Mouse (Mus musculus) megakaryocyte-erythroid progenitor cell, adult 5 weeks (primary cell): ENCODE data around the gene Phrf1. TPM values are rescaled to one million over a fixed set of nuclear protein-coding genes. Genes with fewer than 3 reads are reported as not detected.

Experiments
- polyA plus RNA-seq: library from polyadenylated mRNA; stranded (reverse); fragments of >175 nt; gene quantifications from 2 replicates; pipeline ENCODE4 v1.2.3, GENCODE M21; 2012

The Phrf1 gene
- polyA plus RNA-seq = 130 and 156 TPM in 2 replicates

GRCm38 (mm10) chr7:141228279-141229067 lies at the start of gene Phrf1:
Gene Phrf1 (plus strand): TSS chr7:141228784.

GRCm38 (mm10) chr7:141193948-141194347 lies 34.6 kb upstream of the Phrf1 start, which contains the start of the genes Hras and Lrrc56:
Gene Hras (minus strand): TSS chr7:141194005.
Gene Lrrc56 (plus strand): TSS chr7:141194157.

GRCm38 (mm10) chr7:141213605-141214235 lies 14.9 kb upstream of the Phrf1 start, which contains the start of gene Lmntd2:
Gene Lmntd2 (minus strand): TSS chr7:141214080.

GRCm38 (mm10) chr7:141215101-141215879 lies 13.3 kb upstream of the Phrf1 start, which contains the start of gene Rassf7:
Gene Rassf7 (plus strand): TSS chr7:141215860.

GRCm38 (mm10) chr7:141265739-141266561 lies 37.4 kb downstream of the Phrf1 start, which contains the start of gene Irf7:
Gene Irf7 (minus strand): TSS chr7:141266481.

GRCm38 (mm10) chr7:141276546-141276945 lies 48.0 kb downstream of the Phrf1 start, which contains the start of gene Cdhr5:
Gene Cdhr5 (minus strand): TSS chr7:141276786.

GRCm38 (mm10) chr7:141278766-141279590 lies 50.4 kb downstream of the Phrf1 start, which contains the start of gene Sct:
Gene Sct (minus strand): TSS chr7:141279133.

GRCm38 (mm10) chr7:141291921-141292582 lies 63.5 kb downstream of the Phrf1 start, which contains the start of gene Drd4:
Gene Drd4 (plus strand): TSS chr7:141292006.

Other genes with a start within 250 kb of the Phrf1 start
- gene Ifitm3, start 218.0 kb upstream of the Phrf1 start, polyA plus RNA-seq = 34.6 and 44.1 TPM in 2 replicates
- 2.4 and 4.7 TPM in 2 replicates for gene Ifitm6, start 210.9 kb upstream of the Phrf1 start, polyA plus RNA-seq
- not detected in 2 replicates for gene Gm17387, start 199.7 kb upstream of the Phrf1 start, polyA plus RNA-seq
- 5.3 and 7.4 TPM in 2 replicates for gene B4galnt4, start 167.7 kb upstream of the Phrf1 start, polyA plus RNA-seq
- gene Pkp3, start 150.6 kb upstream of the Phrf1 start, polyA plus RNA-seq = 5.2 and 6.1 TPM in 2 replicates
- gene Sigirr, start 128.2 kb upstream of the Phrf1 start, polyA plus RNA-seq = 25.0 and 28.0 TPM in 2 replicates
- not detected in 2 replicates for gene Ano9, start 111.0 kb upstream of the Phrf1 start, polyA plus RNA-seq
- 57.1 and 69.8 TPM in 2 replicates for gene Ptdss2, start 106.4 kb upstream of the Phrf1 start, polyA plus RNA-seq
- 24.0 and 25.0 TPM in 2 replicates for gene Rnh1, start 55.9 kb upstream of the Phrf1 start, polyA plus RNA-seq
- 41.0 and 48.4 TPM in 2 replicates for gene Hras, start 34.8 kb upstream of the Phrf1 start, polyA plus RNA-seq
- 6.8 and 8.0 TPM in 2 replicates for gene Lrrc56, start 34.6 kb upstream of the Phrf1 start, polyA plus RNA-seq
- 0.20 and 0.49 TPM in 2 replicates for gene Lmntd2, start 14.7 kb upstream of the Phrf1 start, polyA plus RNA-seq
- gene Rassf7, start 12.9 kb upstream of the Phrf1 start, polyA plus RNA-seq = 13.1 and 15.1 TPM in 2 replicates
- 47.5 and 78.3 TPM in 2 replicates for gene Irf7, start 37.7 kb downstream of the Phrf1 start, polyA plus RNA-seq
- gene Cdhr5, start 48.0 kb downstream of the Phrf1 start, polyA plus RNA-seq = 0.04 TPM in 1 of 2 replicates, not detected in the other
- not detected in 2 replicates for gene Sct, start 50.3 kb downstream of the Phrf1 start, polyA plus RNA-seq
- 0.03 TPM in 1 of 2 replicates, not detected in the other for gene Drd4, start 63.2 kb downstream of the Phrf1 start, polyA plus RNA-seq
- 77.8 and 93.7 TPM in 2 replicates for gene Deaf1, start 98.9 kb downstream of the Phrf1 start, polyA plus RNA-seq
- gene Tmem80, start 99.0 kb downstream of the Phrf1 start, polyA plus RNA-seq = 11.4 and 11.9 TPM in 2 replicates
- 0.39 and 1.3 TPM in 2 replicates for gene Eps8l2, start 110.1 kb downstream of the Phrf1 start, polyA plus RNA-seq
- gene Taldo1, start 163.4 kb downstream of the Phrf1 start, polyA plus RNA-seq = 342 and 397 TPM in 2 replicates
- 8.0 and 12.4 TPM in 2 replicates for gene Gatd1, start 185.4 kb downstream of the Phrf1 start, polyA plus RNA-seq
- not detected in 2 replicates for gene Cend1, start 200.7 kb downstream of the Phrf1 start, polyA plus RNA-seq
- 79.5 and 83.9 TPM in 2 replicates for gene Slc25a22, start 209.1 kb downstream of the Phrf1 start, polyA plus RNA-seq
- 53.9 and 66.7 TPM in 2 replicates for gene Pidd1, start 215.2 kb downstream of the Phrf1 start, polyA plus RNA-seq
- gene Rplp2, start 218.6 kb downstream of the Phrf1 start, polyA plus RNA-seq = 8,310 and 8,668 TPM in 2 replicates
- 168 and 188 TPM in 2 replicates for gene Pnpla2, start 226.4 kb downstream of the Phrf1 start, polyA plus RNA-seq
- gene Cracr2b, start 232.3 kb downstream of the Phrf1 start, polyA plus RNA-seq = 20.9 and 46.2 TPM in 2 replicates
- 19.8 and 21.9 TPM in 2 replicates for gene Cd151, start 238.6 kb downstream of the Phrf1 start, polyA plus RNA-seq
- 70.2 and 83.1 TPM in 2 replicates for gene Polr2l, start 246.3 kb downstream of the Phrf1 start, polyA plus RNA-seq
- 27.3 and 28.2 TPM in 2 replicates for gene Tspan4, start 246.5 kb downstream of the Phrf1 start, polyA plus RNA-seq